8 mouse cellular contexts compared by ENCODE assay signal in the genomic region with DNA sequence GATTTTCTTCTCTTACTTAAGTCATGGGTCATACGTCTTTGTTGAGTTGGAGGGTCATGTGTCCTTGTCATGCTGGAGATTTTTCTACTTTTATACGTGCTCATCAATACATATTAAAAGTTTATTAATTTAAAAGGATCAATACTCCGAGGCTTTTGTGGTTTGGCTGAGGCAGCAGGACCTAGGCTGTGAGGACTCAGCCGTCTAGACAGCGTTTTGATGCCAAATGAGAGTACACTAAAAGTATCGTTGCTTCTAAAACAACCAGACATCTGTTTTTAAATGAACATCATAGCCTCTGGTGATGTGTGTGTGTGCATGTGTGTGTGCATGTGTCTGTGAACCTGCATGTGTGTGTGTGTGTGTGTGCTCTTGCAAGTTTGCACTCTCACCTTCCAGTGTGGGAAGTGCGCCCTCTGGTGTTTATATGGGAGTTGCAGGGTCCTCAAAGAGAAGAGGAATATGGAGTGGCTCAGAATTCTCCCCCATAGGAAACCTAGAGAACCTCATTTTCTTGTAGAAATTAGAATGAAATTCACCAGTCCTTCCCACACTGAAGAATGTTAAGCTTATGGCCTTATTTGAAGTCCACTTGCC. TPM values are rescaled to one million over a fixed set of nuclear protein-coding genes. Genes with fewer than 3 reads are reported as not detected.
DNase-seq lines count a peak whose midpoint lies in the region; ATAC-seq and TF ChIP-seq lines count a peak whose summit lies in the region.

No protein-coding gene starts in this region.

- H3K4me2 ChIP-seq in hindbrain, embryonic 13.5 days: no peak overlapping the region
- H3K4me2 ChIP-seq in neural tube, embryonic 12.5 days (replicated peaks): no peak overlapping the region

- no peak overlapping the region for H3K4me3 ChIP-seq in spleen, adult 2 months (ENCODE audit: extremely low read depth, insufficient read depth, insufficient read length)
- H3K4me3 ChIP-seq in hindbrain, embryonic 13.5 days: no peak overlapping the region
- H3K4me3 ChIP-seq in neural tube, embryonic 12.5 days: no peak overlapping the region

- no peaks in the 10 kb centered on the region for H3K4me1 ChIP-seq in spleen, adult 2 months (ENCODE audit: control insufficient read depth, insufficient read depth, insufficient read length)
- no peaks in the 10 kb centered on the region for H3K4me1 ChIP-seq in hindbrain, embryonic 13.5 days (replicated peaks)
- H3K4me1 ChIP-seq in neural tube, embryonic 12.5 days: no peaks in the 10 kb centered on the region

- H3K9ac ChIP-seq in hindbrain, embryonic 13.5 days: no peak overlapping the region
- no peak overlapping the region for H3K9ac ChIP-seq in neural tube, embryonic 12.5 days

- TF ChIP-seq CTCF in spleen, adult 2 months (IDR thresholded peaks at IDR 0.05; ENCODE audit: extremely low read depth, insufficient read depth, insufficient read length, insufficient replicate concordance): peak; percentile 28; the same call in 1 of the 2 replicates

- no peak for TF ChIP-seq POLR2A in spleen, adult 2 months (IDR thresholded peaks at IDR 0.05; ENCODE audit: low read depth, low read length)

- peak; percentile 79 for ATAC-seq in common myeloid progenitor, adult 5-6 weeks (replicated peaks; ENCODE audit: low read depth, poor library complexity, severe bottlenecking)
- ATAC-seq in hindbrain, embryonic 13.5 days (ENCODE audit: low FRiP score): peak; percentile 47; the same call in 1 of the 2 replicates
- peak; percentile 17; the same call in 1 of the 2 replicates for ATAC-seq in neural tube, embryonic 12.5 days (ENCODE audit: low FRiP score, low read depth)
- ATAC-seq in inflammation-experienced regulatory T-cells, adult 6 months: no peak

- 64% methylated on average over 7 of the region's 7 CpGs for WGBS in spleen, adult 2 months
- WGBS in hindbrain, embryonic 13.5 days: 65% methylated on average over 7 of the region's 7 CpGs
- WGBS in neural tube, embryonic 12.5 days: 66% methylated on average over 7 of the region's 7 CpGs

- H3K36me3 ChIP-seq in spleen, adult 2 months (ENCODE audit: control insufficient read depth, insufficient read depth, low read length): no peaks in the 10 kb centered on the region
- no peaks in the 10 kb centered on the region for H3K36me3 ChIP-seq in hindbrain, embryonic 13.5 days
- H3K36me3 ChIP-seq in neural tube, embryonic 12.5 days: no peaks in the 10 kb centered on the region

- no peaks in the 10 kb centered on the region for H3K9me3 ChIP-seq in hindbrain, embryonic 13.5 days
- no peaks in the 10 kb centered on the region for H3K9me3 ChIP-seq in neural tube, embryonic 12.5 days

- intact Hi-C loops in left cerebral cortex, postnatal 4 days (cut with DNase I): no loop called here

- DNase-seq in spleen, adult 2 months (ENCODE audit: low read depth in 1 of 2, low spot score in 2 of 2): no peak
- no peak for DNase-seq in spleen, postnatal 36 days (ENCODE audit: low spot score in 2 of 2)
- DNase-seq in adipocyte (ENCODE audit: low spot score): peak; percentile 72
- peak; percentile 72 for DNase-seq in left cerebral cortex, postnatal 4 days

- no peak overlapping the region for H3K27ac ChIP-seq in spleen, adult 2 months (ENCODE audit: insufficient read depth, low read length)
- H3K27ac ChIP-seq in hindbrain, embryonic 13.5 days: no peak overlapping the region
- no peak overlapping the region for H3K27ac ChIP-seq in neural tube, embryonic 12.5 days

- no peaks in the 10 kb centered on the region for H3K27me3 ChIP-seq in spleen, adult 2 months (ENCODE audit: control insufficient read depth, insufficient read depth, low read length)
- no peaks in the 10 kb centered on the region for H3K27me3 ChIP-seq in hindbrain, embryonic 13.5 days
- no peaks in the 10 kb centered on the region for H3K27me3 ChIP-seq in neural tube, embryonic 12.5 days (replicated peaks)

RNA-seq across cellular contexts. Expression of a gene that starts 16.6 kb away (rescaled TPM):
- polyA plus RNA-seq in spleen, adult 2 months (2012; rRNA removed): 0.39 and 0.41 TPM in 2 replicates
- not detected in 2 replicates for total RNA-seq in common myeloid progenitor, adult 5-6 weeks (2017)
- polyA plus RNA-seq in hindbrain, embryonic 13.5 days (2015; fragmentation: Nextera tagmentation; extraction: Ambion mirVana): 0.53 and 1.0 TPM in 2 replicates
- 10 to 100 TPM in 1 of 2 experiments, 1 to 10 TPM in 1; 9.4 to 13.1 TPM for total RNA-seq in left cerebral cortex, postnatal 4 days (2021)
- 0.64 and 0.70 TPM in 2 replicates for polyA plus RNA-seq in neural tube, embryonic 12.5 days (2016; fragmentation: Nextera tagmentation; extraction: Ambion mirVana)
- under 1 TPM in 1 of 3 experiments, not detected in 2; 0.11 TPM for polyA plus RNA-seq in inflammation-experienced regulatory T-cells, adult 6 months (2017; shearing (Covaris generic))

RNA-seq across cellular contexts. Expression of a gene that starts 58.6 kb away (rescaled TPM):
- 94.8 and 150 TPM in 2 replicates for polyA plus RNA-seq in spleen, adult 2 months (2012; rRNA removed)
- total RNA-seq in common myeloid progenitor, adult 5-6 weeks (2017): not detected in 2 replicates
- 4.4 and 7.0 TPM in 2 replicates for polyA plus RNA-seq in hindbrain, embryonic 13.5 days (2015; fragmentation: Nextera tagmentation; extraction: Ambion mirVana)
- total RNA-seq in left cerebral cortex, postnatal 4 days (2021): 1 to 10 TPM; 3.6 to 4.1 TPM
- polyA plus RNA-seq in neural tube, embryonic 12.5 days (2016; fragmentation: Nextera tagmentation; extraction: Ambion mirVana): 19.1 and 23.3 TPM in 2 replicates
- under 1 TPM in 2 of 3 experiments, not detected in 1; 0.24 to 0.42 TPM for polyA plus RNA-seq in inflammation-experienced regulatory T-cells, adult 6 months (2017; shearing (Covaris generic))

Comparison
In these comparisons a context has a peak if more than half of its experiments do, and no peak if none do; other contexts are left out.
1. DNase-seq: peak in adipocyte (single experiment) and left cerebral cortex, postnatal 4 days (single experiment); none in spleen, adult 2 months (0 of 2) and spleen, postnatal 36 days (0 of 2).